Mouse (Mus musculus) bone marrow macrophage, adult 2 months (primary cell): ENCODE measurements around the gene Barhl2. TPM values are rescaled to one million over a fixed set of nuclear protein-coding genes. Genes with fewer than 3 reads are reported as not detected.

ENCODE experiments used
- H3K27ac ChIP-seq: 2 replicates; pipeline ENCODE4 v1.5.1; 2012; ENCODE audit warnings: low read depth, low read length; ENCODE audit not compliant: insufficient read depth
- H3K4me1 ChIP-seq: 2 replicates; pipeline ENCODE4 v1.6.1; 2012; ENCODE audit warnings: low read length; ENCODE audit not compliant: control insufficient read depth, insufficient read depth
- H3K4me3 ChIP-seq: 2 replicates; pipeline ENCODE4 v1.5.1; 2012; ENCODE audit warnings: mild to moderate bottlenecking, low read length, moderate library complexity; ENCODE audit not compliant: insufficient read depth
- CTCF ChIP-seq: IDR thresholded peaks from 2 replicates; pipeline ENCODE4 v1.5.1; 2012; ENCODE audit warnings: low read depth, mild to moderate bottlenecking, low read length, moderate library complexity
- POLR2A ChIP-seq: IDR thresholded peaks from 2 replicates; pipeline ENCODE4 v1.6.1; 2012; ENCODE audit warnings: mild to moderate bottlenecking, low read depth, low read length, borderline replicate concordance
- polyA plus RNA-seq: library from polyadenylated mRNA; stranded (reverse); fragments of >200 nt; gene quantifications from 2 replicates; pipeline ENCODE4 v1.2.4, GENCODE M21; 2012; ENCODE audit not compliant: missing spikeins, insufficient read depth, insufficient read length

Gene Barhl2
- polyA plus RNA-seq, 1 experiment = not detected

- no peak for TF ChIP-seq CTCF
- no peak for TF ChIP-seq POLR2A
- no peak overlapping the region for H3K4me3 ChIP-seq
- no peak overlapping the region for H3K27ac ChIP-seq
These were observed 55.2 kb downstream of the Barhl2 start for GRCm38 (mm10) chr5:106402761-106403160.

More at GRCm38 (mm10) chr5:106402761-106403160, 55.2 kb downstream of the Barhl2 start:
- no peaks in the 10 kb centered on the region for H3K4me1 ChIP-seq

Other genes with a start within 250 kb of the Barhl2 start
- gene Gm17304, start 150.9 kb upstream of the Barhl2 start, polyA plus RNA-seq = not detected in 2 replicates
- 18.6 and 19.2 TPM in 2 replicates for gene Zfp644, start 239.1 kb upstream of the Barhl2 start, polyA plus RNA-seq